ENCODE assay signal across 19 mouse cellular contexts in the genomic region with DNA sequence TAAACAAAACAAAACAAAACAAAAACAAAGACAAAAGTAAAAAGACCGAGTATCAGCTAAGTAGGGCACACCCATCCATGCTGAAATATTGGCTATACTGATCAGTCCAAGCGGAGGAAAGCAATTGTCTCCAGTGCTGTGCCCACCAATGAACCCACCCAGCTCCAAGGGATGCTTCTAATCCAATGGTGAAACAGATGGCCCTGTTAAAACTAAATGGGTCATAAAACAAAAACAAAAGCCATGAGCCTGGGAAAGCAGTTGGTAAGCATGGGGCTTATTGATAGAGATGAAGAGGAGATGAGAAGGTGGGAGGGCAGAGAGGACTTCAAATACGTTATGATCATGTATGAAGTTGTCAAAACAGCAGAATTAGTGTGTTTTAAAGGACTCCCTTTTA.
A peak's percentile ranks its signal among the peaks of the same experiment; 100 is the strongest.
DNase-seq lines count a peak whose midpoint lies in the region; ATAC-seq and TF ChIP-seq lines count a peak whose summit lies in the region.
"Had no signal": no experiment of that assay in that cellular context is flagged by ENCODE, and none has a peak within 500 bp of the region (broad histone marks: within the 10 kb centered on the region; RNA-seq: fewer than 3 reads in every experiment).

No protein-coding gene starts in this region.

- 35% methylated on average over 3 of the region's 3 CpGs for WGBS in midbrain, embryonic 11.5 days
- 43% methylated on average over 3 of the region's 3 CpGs for WGBS in midbrain, embryonic 16.5 days
- 31% methylated on average over 3 of the region's 3 CpGs for WGBS in hindbrain, embryonic 16.5 days
- WGBS in liver, embryonic 12.5 days (ENCODE audit: insufficient replicate concordance), result 62% methylated on average over 3 of the region's 3 CpGs
- 84% methylated on average over 3 of the region's 3 CpGs for WGBS in cerebellum, adult 2 months

- ATAC-seq in midbrain, embryonic 11.5 days (ENCODE audit: low FRiP score), result peak; percentile 61; the same call in 1 of the 2 replicates
- ATAC-seq in midbrain, embryonic 16.5 days, result no peak
- ATAC-seq in hindbrain, embryonic 16.5 days, result peak; percentile 72
- no peak for ATAC-seq in liver, embryonic 12.5 days

- H3K36me3 ChIP-seq in midbrain, embryonic 11.5 days (ENCODE audit: control insufficient read depth, insufficient read depth, low read length), result no peaks in the 10 kb centered on the region
- no peaks in the 10 kb centered on the region for H3K36me3 ChIP-seq in midbrain, embryonic 16.5 days (ENCODE audit: control insufficient read depth, insufficient read depth, low read length)
- no peaks in the 10 kb centered on the region for H3K36me3 ChIP-seq in hindbrain, embryonic 16.5 days (ENCODE audit: control insufficient read depth, insufficient read depth, low read length)
- H3K36me3 ChIP-seq in liver, embryonic 12.5 days, result no peaks in the 10 kb centered on the region
- H3K36me3 ChIP-seq: midbrain, embryonic 12.5 days had no signal

- no peak overlapping the region for H3K9ac ChIP-seq in midbrain, embryonic 11.5 days (ENCODE audit: low read length)
- H3K9ac ChIP-seq in midbrain, embryonic 16.5 days (ENCODE audit: low read depth, low read length), result no peak overlapping the region
- no peak overlapping the region for H3K9ac ChIP-seq in hindbrain, embryonic 16.5 days (ENCODE audit: low read depth, low read length)
- no peak overlapping the region for H3K9ac ChIP-seq in liver, embryonic 12.5 days
- H3K9ac ChIP-seq: midbrain, embryonic 12.5 days had no signal

- no peak overlapping the region for H3K4me2 ChIP-seq in midbrain, embryonic 11.5 days
- H3K4me2 ChIP-seq in midbrain, embryonic 16.5 days (ENCODE audit: low read length), result no peak overlapping the region
- H3K4me2 ChIP-seq in hindbrain, embryonic 16.5 days (ENCODE audit: low read length), result no peak overlapping the region
- no peak overlapping the region for H3K4me2 ChIP-seq in liver, embryonic 12.5 days
- H3K4me2 ChIP-seq: midbrain, embryonic 12.5 days had no signal

- H3K27me3 ChIP-seq in midbrain, embryonic 11.5 days (ENCODE audit: control insufficient read depth, insufficient read depth, low read length), result no peaks in the 10 kb centered on the region
- H3K27me3 ChIP-seq in midbrain, embryonic 16.5 days (ENCODE audit: control insufficient read depth, insufficient read depth, low read depth, low read length), result no peaks in the 10 kb centered on the region
- H3K27me3 ChIP-seq in hindbrain, embryonic 16.5 days (replicated peaks; ENCODE audit: control insufficient read depth, insufficient read depth, low read length), result no peaks in the 10 kb centered on the region
- no peaks in the 10 kb centered on the region for H3K27me3 ChIP-seq in liver, embryonic 12.5 days (replicated peaks)
- H3K27me3 ChIP-seq in cerebellum, adult 2 months (ENCODE audit: control insufficient read depth, insufficient read depth, low read length), result no peaks in the 10 kb centered on the region
- H3K27me3 ChIP-seq: midbrain, embryonic 12.5 days had no signal

- no peak overlapping the region for H3K4me3 ChIP-seq in midbrain, embryonic 11.5 days (ENCODE audit: low read depth, low read length)
- H3K4me3 ChIP-seq in midbrain, embryonic 16.5 days (ENCODE audit: low read depth, low read length), result no peak overlapping the region
- H3K4me3 ChIP-seq in hindbrain, embryonic 16.5 days (ENCODE audit: low read length), result no peak overlapping the region
- H3K4me3 ChIP-seq in liver, embryonic 12.5 days, result no peak overlapping the region
- H3K4me3 ChIP-seq in cerebellum, adult 2 months (replicated peaks; ENCODE audit: insufficient read depth, low read depth, low read length), result no peak overlapping the region
- H3K4me3 ChIP-seq: midbrain, embryonic 12.5 days had no signal

- no peak for TF ChIP-seq POLR2A in cerebellum, adult 2 months (IDR thresholded peaks at IDR 0.05; ENCODE audit: borderline replicate concordance, insufficient read depth, low read length)

- H3K27ac ChIP-seq in midbrain, embryonic 11.5 days (ENCODE audit: low read depth, low read length), result no peak overlapping the region
- H3K27ac ChIP-seq in midbrain, embryonic 16.5 days (ENCODE audit: low read length), result no peak overlapping the region
- H3K27ac ChIP-seq in hindbrain, embryonic 16.5 days (ENCODE audit: low read depth, low read length), result no peak overlapping the region
- no peak overlapping the region for H3K27ac ChIP-seq in liver, embryonic 12.5 days
- no peak overlapping the region for H3K27ac ChIP-seq in cerebellum, adult 2 months (ENCODE audit: insufficient read depth, low read length)
- H3K27ac ChIP-seq: midbrain, embryonic 12.5 days had no signal

- DNase-seq in embryo, embryonic 10 days (ENCODE audit: low spot score), result peak; percentile 18
- DNase-seq in embryo, embryonic 11 days, result no peak
- DNase-seq in midbrain, embryonic 11.5 days (ENCODE audit: low spot score, missing footprints), result peak; percentile 57
- DNase-seq in heart, adult 18-20 months, result no peak
- DNase-seq in cerebellum, adult 2 months, result no peak
- DNase-seq: adrenal gland, adult 8-10 months; cerebellum, adult 11 months; cerebellum, postnatal 36 days; gastrocnemius, postnatal 25 days; heart, postnatal 14 days; kidney, adult 9 months; kidney, postnatal 36 days; lung, postnatal 36 days; right cerebral cortex, postnatal 4 days; thymus, postnatal 25 days had no signal

- TF ChIP-seq CTCF in cerebellum, adult 2 months (IDR thresholded peaks at IDR 0.05; ENCODE audit: borderline replicate concordance, insufficient read depth, low read depth, low read length), result no peak

- no peaks in the 10 kb centered on the region for H3K9me3 ChIP-seq in midbrain, embryonic 11.5 days (ENCODE audit: control insufficient read depth, low read length)
- H3K9me3 ChIP-seq in midbrain, embryonic 16.5 days (replicated peaks; ENCODE audit: control insufficient read depth, low read length, poor library complexity, severe bottlenecking), result no peaks in the 10 kb centered on the region
- H3K9me3 ChIP-seq in hindbrain, embryonic 16.5 days (ENCODE audit: control insufficient read depth, low read length), result no peaks in the 10 kb centered on the region
- no peaks in the 10 kb centered on the region for H3K9me3 ChIP-seq in liver, embryonic 12.5 days (replicated peaks)
- H3K9me3 ChIP-seq: midbrain, embryonic 12.5 days had no signal

- H3K4me1 ChIP-seq in midbrain, embryonic 11.5 days (ENCODE audit: control insufficient read depth, insufficient read depth, low read length), result no peaks in the 10 kb centered on the region
- peaks cover 12% of the 10 kb centered on the region for H3K4me1 ChIP-seq in midbrain, embryonic 16.5 days (ENCODE audit: control insufficient read depth, insufficient read depth, low read length)
- peaks cover 8% of the 10 kb centered on the region for H3K4me1 ChIP-seq in hindbrain, embryonic 16.5 days (ENCODE audit: control insufficient read depth, insufficient read depth, low read depth, low read length)
- H3K4me1 ChIP-seq in liver, embryonic 12.5 days, result no peaks in the 10 kb centered on the region
- peaks cover 9% of the 10 kb centered on the region; the same call in 1 of the 2 replicates for H3K4me1 ChIP-seq in cerebellum, adult 2 months (ENCODE audit: control insufficient read depth, insufficient read depth, low read length)

Comparison
In these comparisons a context has a peak if more than half of its experiments do, and no peak if none do; other contexts are left out.
1. DNase-seq: peak in embryo, embryonic 10 days (single experiment) and midbrain, embryonic 11.5 days (single experiment); none in embryo, embryonic 11 days (single experiment), heart, adult 18-20 months (0 of 2) and cerebellum, adult 2 months (0 of 2).
2. ATAC-seq: peak in midbrain, embryonic 11.5 days (single experiment) and hindbrain, embryonic 16.5 days (single experiment); none in midbrain, embryonic 16.5 days (single experiment) and liver, embryonic 12.5 days (single experiment).